Mouse (Mus musculus) intestine, embryonic 16.5 days (tissue): ENCODE data around the gene Wwc2. TPM values are rescaled to one million over a fixed set of nuclear protein-coding genes. Genes with fewer than 3 reads are reported as not detected.
A peak's percentile ranks its signal among the peaks of the same experiment; 100 is the strongest.

Experiments used
- ATAC-seq: fragments of 200-750 bp; cut with Nextera tagmentation; 2 replicates; pipeline ENCODE4 v1.8.0; 2017; ENCODE audit warnings: moderate TSS enrichment, moderate library complexity
- H3K27ac ChIP-seq: fragments of 300-500 bp; sonication (generic); 2 replicates; pipeline ENCODE4 v1.5.1; 2014; ENCODE audit warnings: mild to moderate bottlenecking, low read length
- H3K27me3 ChIP-seq: fragments of 300-500 bp; sonication (generic); replicated peaks from 2 replicates; pipeline ENCODE4 v1.6.1; 2014; ENCODE audit warnings: low read length, control low read depth, mixed read lengths; ENCODE audit not compliant: control insufficient read depth, insufficient read depth
- H3K36me3 ChIP-seq: fragments of 300-500 bp; sonication (generic); 2 replicates; pipeline ENCODE4 v1.6.1; 2014; ENCODE audit warnings: low read length, control low read depth; ENCODE audit not compliant: control insufficient read depth, insufficient read depth
- H3K4me1 ChIP-seq: fragments of 300-500 bp; sonication (generic); 2 replicates; pipeline ENCODE4 v1.6.1; 2014; ENCODE audit warnings: low read length, control low read depth, mixed read lengths; ENCODE audit not compliant: control insufficient read depth, insufficient read depth
- H3K4me2 ChIP-seq: fragments of 300-500 bp; sonication (generic); 2 replicates; pipeline ENCODE4 v1.6.1; 2014; ENCODE audit warnings: low read depth, low read length, control low read depth
- H3K4me3 ChIP-seq: fragments of 300-500 bp; sonication (generic); 2 replicates; pipeline ENCODE4 v1.5.1; 2014; ENCODE audit warnings: mild to moderate bottlenecking, low read length
- H3K9ac ChIP-seq: fragments of 300-500 bp; sonication (generic); 2 replicates; pipeline ENCODE4 v1.6.1; 2014; ENCODE audit warnings: low read depth, low read length
- H3K9me3 ChIP-seq: fragments of 300-500 bp; sonication (generic); 2 replicates; pipeline ENCODE4 v1.6.1; 2016; ENCODE audit warnings: low read length, control low read depth; ENCODE audit not compliant: control insufficient read depth
- WGBS: fragments of 180-500 bp; shearing (Covaris S2); extraction: QIAGEN DNeasy Blood & Tissue Kit; methylation state at CpG from one replicate; pipeline ENCODE4 v1.1.7; 2014; 5-methylcytosine and 5-hydroxymethylcytosine counted together
- polyA plus RNA-seq: library from polyadenylated mRNA; unstranded; fragments of >200 nt; fragmentation: Nextera tagmentation; extraction: Ambion mirVana; gene quantifications from 2 replicates; pipeline ENCODE4 v1.2.1, GENCODE M21; 2015

The Wwc2 gene
- polyA plus RNA-seq, 1 experiment from 2014 or later = 5.6 TPM

DNA sequence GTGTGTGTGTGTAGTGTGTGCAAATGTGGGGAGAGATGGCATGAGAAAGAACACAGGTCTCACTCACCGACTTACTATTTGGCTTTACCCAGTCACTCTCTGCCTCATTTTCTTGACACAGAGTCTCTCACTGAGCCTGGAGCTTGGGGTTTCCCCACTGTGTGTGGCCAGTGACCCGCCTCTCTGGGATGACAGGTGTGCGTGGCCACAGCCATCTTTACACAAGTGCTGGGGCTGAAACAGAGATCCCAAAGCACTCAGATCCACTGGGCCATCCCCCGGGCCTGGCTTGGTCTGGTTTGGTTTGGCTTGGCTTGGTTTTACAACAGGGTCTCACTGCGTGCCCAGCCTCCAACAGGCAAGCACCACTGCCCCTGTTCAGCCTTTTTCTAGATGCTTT is 55.3 kb downstream of the Wwc2 start:
- no peak overlapping the region for H3K4me2 ChIP-seq
- H3K36me3 ChIP-seq = no peaks in the 10 kb centered on the region
- no peak overlapping the region for H3K4me3 ChIP-seq
- no peak overlapping the region for H3K9ac ChIP-seq
- ATAC-seq = no peak
- H3K27me3 ChIP-seq = no peaks in the 10 kb centered on the region
- no peak overlapping the region for H3K27ac ChIP-seq
- WGBS = 80% methylated on average over 5 of the region's 5 CpGs
- peaks cover 38% of the 10 kb centered on the region for H3K4me1 ChIP-seq
- H3K9me3 ChIP-seq = no peaks in the 10 kb centered on the region

DNA sequence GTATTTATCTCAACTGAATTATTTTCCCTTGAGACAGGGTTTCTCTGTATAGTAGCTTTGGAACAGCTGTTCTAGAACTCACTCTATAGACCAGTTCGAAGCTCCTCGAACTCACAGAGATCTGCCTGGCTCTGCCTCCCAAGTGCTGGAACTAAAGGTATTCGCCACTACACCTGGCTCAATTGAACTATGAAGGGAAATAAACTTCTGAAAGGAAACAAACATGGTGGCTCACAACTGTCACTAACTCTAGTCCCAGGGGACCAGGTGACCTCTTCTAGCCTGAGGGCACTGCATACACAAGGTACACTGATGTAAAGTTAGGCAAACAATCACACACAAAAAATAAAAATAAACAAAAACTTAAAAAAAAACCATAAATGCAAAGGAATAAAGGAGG is 57.6 kb downstream of the Wwc2 start:
- WGBS = 90% methylated on average over 3 of the region's 3 CpGs
- H3K9me3 ChIP-seq = no peaks in the 10 kb centered on the region
- H3K4me1 ChIP-seq = peaks cover 25% of the 10 kb centered on the region
- no peak overlapping the region for H3K27ac ChIP-seq
- no peak overlapping the region for H3K4me2 ChIP-seq
- H3K36me3 ChIP-seq = no peaks in the 10 kb centered on the region
- no peak for ATAC-seq
- H3K27me3 ChIP-seq = no peaks in the 10 kb centered on the region
- no peak overlapping the region for H3K9ac ChIP-seq
- no peak overlapping the region for H3K4me3 ChIP-seq

DNA sequence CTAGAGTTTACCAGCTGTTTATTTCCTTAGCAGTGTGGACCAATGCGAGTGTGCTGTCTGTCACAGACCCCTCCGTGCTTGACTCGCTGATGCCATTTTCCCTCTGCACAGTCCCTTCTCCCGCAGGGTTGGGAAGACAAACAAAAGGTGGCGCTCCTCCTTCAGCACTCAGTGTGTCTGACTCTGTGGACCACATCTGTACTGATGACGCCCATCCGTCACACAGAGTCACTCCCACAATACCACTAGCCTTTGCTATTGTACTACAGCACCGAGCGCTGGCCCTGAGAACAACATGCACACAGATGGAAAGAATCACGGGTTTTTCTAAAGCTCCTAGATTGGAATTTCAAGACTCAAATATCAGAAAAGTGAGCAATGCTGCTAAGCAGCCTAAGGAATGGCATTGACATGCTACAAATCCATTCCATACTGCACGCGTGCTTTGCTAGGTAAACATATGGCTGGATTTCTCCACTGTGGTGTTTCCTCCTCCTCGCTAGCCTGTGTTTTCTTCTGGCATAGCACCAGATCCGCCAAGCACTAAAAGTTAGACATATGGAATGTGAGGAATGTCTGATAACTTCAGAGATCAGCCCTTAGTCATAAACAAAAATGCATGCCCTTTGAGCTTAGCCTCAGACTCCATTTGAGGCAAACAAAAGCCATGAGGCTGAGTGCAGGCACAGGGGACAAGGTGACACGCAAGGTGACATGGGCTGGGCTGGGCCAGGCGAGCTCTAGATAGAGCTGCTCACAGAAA is 58.5 kb downstream of the Wwc2 start:
- Histone ChIP-seq H3K9me3 (no peaks in the 10 kb centered on the region), H3K4me3 (no peak overlapping the region; the same call in 1 of the 2 replicates), H3K27me3 (no peaks in the 10 kb centered on the region), H3K27ac (peak overlapping the region; percentile 69), H3K4me1 (peaks cover 25% of the 10 kb centered on the region), H3K9ac (0 out of 2 replicates have a peak overlapping the region, but pooled peaks have one; percentile 5), H3K4me2 (peak overlapping the region; percentile 46), H3K36me3 (no peaks in the 10 kb centered on the region)
- WGBS = 21% methylated on average over 16 of the region's 16 CpGs
- ATAC-seq = peak; percentile 84

DNA sequence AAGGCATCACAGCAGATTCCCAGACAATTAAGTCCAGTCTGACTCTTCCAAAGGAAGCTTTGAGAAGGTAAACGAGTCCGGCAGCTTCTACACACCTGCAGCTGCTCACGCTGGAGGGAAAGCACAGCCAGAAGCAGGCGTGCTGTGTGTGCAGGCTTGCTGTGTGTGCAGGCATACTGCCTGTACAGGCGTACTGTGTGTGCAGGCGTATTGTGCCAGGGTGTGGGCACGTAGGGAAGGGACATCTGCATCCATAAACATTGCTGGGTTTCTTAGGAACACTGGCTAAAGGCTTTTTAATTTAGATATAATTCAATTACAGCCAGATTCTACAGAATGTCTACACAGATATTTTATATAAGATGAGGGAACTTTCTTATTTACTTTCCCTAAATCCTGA is 59.4 kb downstream of the Wwc2 start:
- Histone ChIP-seq H3K4me2 (no peak overlapping the region), H3K4me1 (peaks cover 25% of the 10 kb centered on the region), H3K9ac (no peak overlapping the region), H3K36me3 (no peaks in the 10 kb centered on the region), H3K9me3 (no peaks in the 10 kb centered on the region), H3K27ac (no peak overlapping the region), H3K27me3 (no peaks in the 10 kb centered on the region), H3K4me3 (no peak overlapping the region)
- ATAC-seq = no peak
- WGBS = 66% methylated on average over 7 of the region's 7 CpGs

DNA sequence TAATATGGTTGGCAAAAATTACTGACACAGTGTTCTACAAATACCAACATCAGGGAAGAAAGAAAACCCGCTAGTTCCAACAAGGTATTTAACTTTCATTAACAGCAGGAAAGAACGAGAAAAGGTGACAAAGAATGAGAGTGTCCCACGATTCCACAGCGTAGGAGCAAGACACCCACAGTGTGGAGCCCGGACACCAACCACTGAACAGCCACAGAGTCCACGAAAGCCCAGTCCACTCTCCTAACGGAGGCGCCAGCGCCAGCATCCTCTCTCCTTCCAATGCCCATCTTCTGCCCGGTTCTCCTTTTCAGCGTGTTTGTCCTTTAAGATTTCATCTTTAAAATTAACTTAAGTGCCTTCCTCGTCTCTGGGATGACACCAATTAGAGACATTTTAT is 61.1 kb downstream of the Wwc2 start:
- Histone ChIP-seq H3K9me3 (no peaks in the 10 kb centered on the region), H3K36me3 (no peaks in the 10 kb centered on the region), H3K4me3 (no peak overlapping the region), H3K4me1 (peaks cover 25% of the 10 kb centered on the region), H3K27me3 (no peaks in the 10 kb centered on the region), H3K9ac (no peak overlapping the region), H3K27ac (no peak overlapping the region), H3K4me2 (no peak overlapping the region)
- 92% methylated on average over 12 of the region's 12 CpGs for WGBS
- no peak for ATAC-seq

DNA sequence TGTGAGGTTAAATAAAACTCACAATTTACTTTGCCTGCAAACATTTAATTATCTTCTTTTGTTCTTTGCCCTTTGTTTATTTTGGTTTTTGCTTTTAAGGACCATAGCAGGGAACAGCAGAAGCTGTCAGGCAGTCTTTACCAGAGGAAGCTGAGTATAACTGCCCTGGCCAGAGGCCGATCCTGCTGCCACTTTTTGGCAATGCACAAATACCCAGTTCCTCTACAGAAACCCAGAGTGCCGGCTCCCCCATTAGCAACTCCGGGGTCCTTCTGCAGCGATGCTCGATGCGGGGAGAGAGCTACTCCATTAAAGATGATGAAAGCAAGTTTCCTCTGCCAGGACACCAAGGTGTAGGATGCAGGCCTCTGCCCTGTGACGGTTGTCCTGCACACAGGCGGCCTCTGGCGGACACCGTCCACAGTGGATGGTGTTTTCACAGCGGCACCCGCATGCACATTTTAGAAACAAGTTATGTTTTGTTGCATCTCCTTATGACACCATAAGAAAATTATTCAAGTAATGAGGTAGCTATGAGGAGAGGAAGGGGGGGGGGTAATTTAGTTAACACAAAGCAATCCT is 62.0 kb downstream of the Wwc2 start:
- Histone ChIP-seq H3K4me3 (no peak overlapping the region), H3K36me3 (no peaks in the 10 kb centered on the region), H3K9ac (no peak overlapping the region), H3K9me3 (no peaks in the 10 kb centered on the region), H3K4me1 (peaks cover 22% of the 10 kb centered on the region), H3K27me3 (no peaks in the 10 kb centered on the region), H3K4me2 (no peak overlapping the region), H3K27ac (no peak overlapping the region)
- ATAC-seq = no peak
- WGBS = 86% methylated on average over 12 of the region's 12 CpGs

DNA sequence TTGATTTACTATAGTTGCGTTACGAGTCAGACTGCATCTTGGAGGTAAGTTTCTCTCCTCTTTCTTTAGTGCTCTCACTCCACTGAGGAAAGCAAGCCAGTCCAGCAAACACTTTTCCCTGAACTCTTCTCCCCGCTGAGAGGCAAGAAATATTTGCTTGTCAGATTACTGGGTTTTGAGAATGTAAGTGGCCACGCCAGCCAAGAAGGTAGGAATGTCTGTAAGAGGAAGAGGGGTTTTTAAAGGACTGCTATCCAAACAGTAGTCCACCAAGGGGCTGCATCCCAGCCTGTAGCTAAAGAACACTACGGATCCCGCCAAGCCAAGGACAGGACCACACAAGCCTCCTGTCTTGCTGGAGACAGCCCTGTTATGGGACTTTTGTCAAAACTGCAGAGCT is 65.8 kb downstream of the Wwc2 start:
- Histone ChIP-seq H3K4me1 (0 out of 2 replicates have a peak, but pooled peaks cover 2% of the 10 kb centered on the region), H3K4me2 (no peak overlapping the region), H3K9ac (no peak overlapping the region), H3K4me3 (no peak overlapping the region), H3K27me3 (no peaks in the 10 kb centered on the region), H3K9me3 (no peaks in the 10 kb centered on the region), H3K36me3 (peaks cover 2% of the 10 kb centered on the region; the same call in 1 of the 2 replicates), H3K27ac (no peak overlapping the region)
- ATAC-seq = no peak
- WGBS = 65% methylated on average over 6 of the region's 6 CpGs

DNA sequence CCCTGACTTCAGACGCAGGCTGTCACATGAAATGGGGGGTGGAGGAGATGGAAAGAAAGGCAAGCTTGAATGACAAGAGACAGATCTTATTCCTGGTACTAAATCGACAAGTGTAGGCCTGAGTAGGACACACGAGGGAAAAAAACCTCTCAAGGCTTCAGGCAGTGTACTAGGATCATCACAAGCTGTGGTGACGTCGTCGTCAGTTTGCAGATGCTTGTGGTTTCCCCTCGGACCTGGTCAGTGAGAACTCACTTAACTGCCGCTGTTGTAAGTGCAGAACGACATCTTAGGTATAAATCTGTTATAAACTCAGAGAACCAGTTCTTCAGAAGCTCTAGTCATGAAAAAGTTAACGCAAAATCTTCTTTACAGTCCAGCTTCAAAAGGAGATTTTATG is 67.9 kb downstream of the Wwc2 start:
- H3K9ac ChIP-seq = no peak overlapping the region
- ATAC-seq = no peak
- H3K9me3 ChIP-seq = no peaks in the 10 kb centered on the region
- peaks cover 3% of the 10 kb centered on the region; the same call in 1 of the 2 replicates for H3K36me3 ChIP-seq
- no peak overlapping the region for H3K27ac ChIP-seq
- H3K4me1 ChIP-seq = 0 out of 2 replicates have a peak, but pooled peaks cover 2% of the 10 kb centered on the region
- H3K27me3 ChIP-seq = no peaks in the 10 kb centered on the region
- H3K4me2 ChIP-seq = no peak overlapping the region
- 60% methylated on average over 10 of the region's 10 CpGs for WGBS
- no peak overlapping the region for H3K4me3 ChIP-seq

DNA sequence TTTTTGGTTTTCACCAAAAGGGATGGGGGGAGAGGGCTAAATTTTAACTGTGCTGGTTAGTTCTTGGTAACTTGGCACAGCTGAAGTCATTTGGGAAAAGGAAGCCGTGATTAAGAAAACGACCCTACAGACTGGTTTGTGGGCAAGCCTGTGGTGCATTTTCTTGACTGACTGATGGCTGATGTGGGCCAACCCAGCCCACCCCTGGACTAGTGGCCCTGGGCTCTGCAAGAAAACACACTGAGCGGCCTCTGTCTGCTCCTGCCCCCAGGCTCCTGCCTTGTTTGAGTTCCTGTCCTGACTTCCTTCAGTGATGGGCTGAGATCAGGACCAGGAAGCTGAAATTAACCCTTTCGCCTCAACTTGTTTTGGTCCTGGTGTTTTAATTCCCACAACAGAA is 68.7 kb downstream of the Wwc2 start:
- no peak overlapping the region for H3K4me3 ChIP-seq
- H3K27me3 ChIP-seq = no peaks in the 10 kb centered on the region

More for the DNA sequence above, 68.7 kb downstream of the Wwc2 start:
- H3K9me3 ChIP-seq = no peaks in the 10 kb centered on the region
- no peak overlapping the region for H3K27ac ChIP-seq
- WGBS = 77% methylated on average over 4 of the region's 4 CpGs
- H3K4me2 ChIP-seq = no peak overlapping the region
- no peak overlapping the region for H3K9ac ChIP-seq
- no peak for ATAC-seq
- 0 out of 2 replicates have a peak, but pooled peaks cover 2% of the 10 kb centered on the region for H3K4me1 ChIP-seq
- H3K36me3 ChIP-seq = peaks cover 3% of the 10 kb centered on the region; the same call in 1 of the 2 replicates
